In the genomic region with DNA sequence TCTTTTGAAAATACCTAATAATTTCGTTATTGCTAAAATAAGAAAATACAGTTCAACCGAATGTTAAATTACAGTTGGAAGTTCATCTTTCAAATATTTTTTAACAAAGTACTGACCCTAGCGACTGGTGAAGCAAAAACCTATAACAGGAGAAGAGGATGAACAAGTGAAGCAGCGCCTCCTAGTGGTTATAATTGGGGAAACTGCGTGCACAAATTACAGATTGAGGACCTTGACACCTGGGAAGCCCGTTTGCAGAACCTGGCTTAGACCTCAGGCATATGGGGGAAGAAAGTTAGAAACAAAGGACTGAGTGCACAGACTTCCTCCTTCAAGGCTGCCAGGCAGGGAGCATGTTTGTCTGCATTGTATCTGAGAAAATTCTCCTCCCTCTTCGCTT, we compare ENCODE assay signal across 8 mouse cellular contexts.
DNase-seq lines count a peak whose midpoint lies in the region; ATAC-seq and TF ChIP-seq lines count a peak whose summit lies in the region.

No protein-coding gene starts in this region.

- in situ Hi-C loops in Patski (cut with MboI; ENCODE audit: low pct_unique_long_range_greater_than_20kb), result loop anchor here (10.0 to 25.0 kb wide), 4 partner anchors 322 to 1035 kb away; a partner anchor contains a TSS

- 20% methylated on average over 7 of the region's 7 CpGs for WGBS in hindbrain, embryonic 10.5 days
- 22% methylated on average over 7 of the region's 7 CpGs for WGBS in hindbrain, embryonic 12.5 days

- DNase-seq in hindbrain, embryonic 10.5 days (ENCODE audit: low spot score), result peak; percentile 70
- DNase-seq in Patski (ENCODE audit: low read depth, low spot score), result peak; percentile 25
- peak; percentile 57 to 60 for DNase-seq in heart, postnatal 36 days
- DNase-seq in left cerebral cortex, postnatal 14 days (ENCODE audit: low spot score in 2 of 2), result peak; percentile 42 to 60
- DNase-seq in ovary, postnatal 14 days (ENCODE audit: low spot score), result peak; percentile 69

- intact Hi-C loops in heart, postnatal 36 days (cut with DNase I), result loop anchor here (2.0 to 10.0 kb wide), 5 partner anchors 320 to 980 kb away; a partner anchor contains a TSS
- intact Hi-C loops in left cerebral cortex, postnatal 14 days (cut with DNase I), result loop anchor here (5.0 kb wide), 2 partner anchors 810 to 985 kb away; no protein-coding TSS in a partner anchor

- no peak overlapping the region for H3K9ac ChIP-seq in hindbrain, embryonic 12.5 days

- ATAC-seq in hindbrain, embryonic 12.5 days (ENCODE audit: low FRiP score), result no peak; the same call in 1 of the 2 replicates
- no peak for ATAC-seq in Patski
- ATAC-seq in megakaryocyte-erythroid progenitor cell, adult 5-6 weeks (replicated peaks; ENCODE audit: low FRiP score, low TSS enrichment, poor library complexity, severe bottlenecking), result no peak

- H3K27ac ChIP-seq in hindbrain, embryonic 10.5 days, result no peak overlapping the region
- H3K27ac ChIP-seq in hindbrain, embryonic 12.5 days, result no peak overlapping the region
- H3K27ac ChIP-seq in cortical plate, adult 2 months (ENCODE audit: insufficient read depth, low read length), result no peak overlapping the region

- CTCF ChIA-PET in Patski (lab: Charles Lee), result interaction anchor here (1.2 to 3.3 kb wide), 3 partner anchors 16 to 983 kb away, joined by 3 to 15 read pairs (median 3); no protein-coding TSS in a partner anchor

- H3K4me1 ChIP-seq in hindbrain, embryonic 10.5 days (replicated peaks), result no peaks in the 10 kb centered on the region
- no peaks in the 10 kb centered on the region for H3K4me1 ChIP-seq in hindbrain, embryonic 12.5 days
- no peaks in the 10 kb centered on the region for H3K4me1 ChIP-seq in cortical plate, adult 2 months (ENCODE audit: control insufficient read depth, insufficient read depth, low read length)

- no peak overlapping the region for H3K4me3 ChIP-seq in hindbrain, embryonic 10.5 days
- H3K4me3 ChIP-seq in hindbrain, embryonic 12.5 days, result no peak overlapping the region
- H3K4me3 ChIP-seq in cortical plate, adult 2 months (ENCODE audit: insufficient read depth, low read length), result no peak overlapping the region

- TF ChIP-seq POLR2A in cortical plate, adult 2 months (IDR thresholded peaks at IDR 0.05; ENCODE audit: extremely low read depth, insufficient read depth, low read length), result no peak

- POLR2A ChIA-PET in Patski (lab: Charles Lee), result no interaction called here

- no peaks in the 10 kb centered on the region for H3K36me3 ChIP-seq in hindbrain, embryonic 10.5 days
- H3K36me3 ChIP-seq in hindbrain, embryonic 12.5 days, result no peaks in the 10 kb centered on the region

- TF ChIP-seq CTCF in Patski (IDR thresholded peaks at IDR 0.05), result peak; percentile 89
- peak; percentile 50; the same call in 1 of the 2 replicates for TF ChIP-seq CTCF in cortical plate, adult 2 months (IDR thresholded peaks at IDR 0.05; ENCODE audit: extremely low read depth, insufficient read depth, low read length)

- H3K4me2 ChIP-seq in hindbrain, embryonic 12.5 days (replicated peaks), result no peak overlapping the region

- no peaks in the 10 kb centered on the region for H3K27me3 ChIP-seq in hindbrain, embryonic 10.5 days (ENCODE audit: insufficient read depth, poor library complexity, severe bottlenecking)
- no peaks in the 10 kb centered on the region for H3K27me3 ChIP-seq in hindbrain, embryonic 12.5 days
- H3K27me3 ChIP-seq in Patski, result peaks cover 9% of the 10 kb centered on the region

- no peaks in the 10 kb centered on the region for H3K9me3 ChIP-seq in hindbrain, embryonic 10.5 days
- H3K9me3 ChIP-seq in hindbrain, embryonic 12.5 days (replicated peaks), result no peaks in the 10 kb centered on the region
